Mouse (Mus musculus): ENCODE data around the gene Emc1. TPM values are rescaled to one million over a fixed set of nuclear protein-coding genes. Genes with fewer than 3 reads are reported as not detected.

The Emc1 gene
- total RNA-seq, 2 experiments from 2014 or later = 83.0 to 86.7 TPM

DNA sequence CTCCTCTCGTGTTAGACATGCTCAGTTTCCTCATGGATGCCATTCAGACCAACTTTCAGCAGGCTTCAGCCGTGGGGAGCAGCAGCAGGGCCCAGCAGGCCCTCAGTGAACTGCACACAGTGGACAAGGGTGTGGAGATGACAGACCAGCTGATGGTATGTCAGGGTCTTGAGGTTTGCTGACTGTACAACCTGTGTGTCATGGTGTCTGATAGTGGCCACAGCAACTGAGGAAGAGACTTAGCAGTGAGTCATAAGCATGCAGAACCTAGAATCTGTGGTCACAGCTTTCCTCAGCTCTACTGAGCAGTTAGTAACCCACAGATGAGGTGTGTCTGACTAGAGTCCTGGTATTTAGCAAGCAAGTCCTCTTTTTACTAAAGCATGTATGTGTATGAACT lies 70.0 kb downstream of the Emc1 start:
- no peak for DNase-seq (ENCODE audit: extremely low spot score in 1 of 2, low spot score in 1 of 2)

DNA sequence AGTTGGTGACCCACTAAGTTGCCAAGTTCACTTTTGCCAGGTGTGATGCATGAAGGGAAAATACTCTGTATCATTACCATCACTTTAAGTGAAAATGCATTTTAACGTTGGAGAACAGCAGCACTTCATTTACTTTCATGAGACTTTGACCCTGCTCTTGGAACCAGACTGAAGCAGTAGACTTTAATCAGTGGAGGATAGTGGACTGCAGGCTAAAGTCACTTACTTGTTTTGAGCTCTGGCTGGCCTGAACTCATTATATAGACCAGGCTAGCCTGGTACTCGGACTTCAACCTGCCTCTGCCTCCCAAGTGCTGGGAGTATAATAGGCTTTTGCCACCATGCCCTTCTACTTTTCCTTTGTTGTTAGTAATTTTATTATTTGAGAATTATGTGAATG lies 70.9 kb downstream of the Emc1 start:
- DNase-seq (ENCODE audit: extremely low spot score in 1 of 2, low spot score in 1 of 2) = no peak

Small RNA genes lying within 50 kb of the gene (microRNA-seq; reads per million reads assigned to microRNA genes)
- gene Gm24245 (0 reads per million in 2 experiments), gene Gm25732 (0.18 to 0.80 reads per million in 2 experiments)

Other genes starting within 250 kb of the Emc1 start
- gene Minos1, start 221.5 kb upstream of the Emc1 start, total RNA-seq (2021) = 100 to 1,000 TPM; 186 to 223 TPM
- 100 to 1,000 TPM; 444 to 476 TPM for gene Capzb, start 159.7 kb upstream of the Emc1 start, total RNA-seq (2021)
- gene Pqlc2, start 41.9 kb upstream of the Emc1 start, total RNA-seq (2021) = 10 to 100 TPM; 11.6 to 12.3 TPM
- gene Akr7a5, start 41.8 kb upstream of the Emc1 start, total RNA-seq (2021) = 10 to 100 TPM; 30.5 to 37.9 TPM
- gene Mrto4, start within 50 bp of the Emc1 start, total RNA-seq (2021) = 10 to 100 TPM; 45.5 to 50.6 TPM
- gene Ubr4, start within 50 bp of the Emc1 start, total RNA-seq (2021) = 100 to 1,000 TPM; 132 to 174 TPM
- gene Iffo2, start 178.0 kb downstream of the Emc1 start, total RNA-seq (2021) = 10 to 100 TPM; 15.3 to 16.3 TPM